Mouse (Mus musculus) testis, postnatal 14 days (tissue): Measurements from ENCODE around the gene Olfr64.

Experiments used
- DNase-seq: peaks from one replicate; pipeline ENCODE4 v3.0.0; 2021; ENCODE audit warnings: low spot score

Gene Olfr64

DNA sequence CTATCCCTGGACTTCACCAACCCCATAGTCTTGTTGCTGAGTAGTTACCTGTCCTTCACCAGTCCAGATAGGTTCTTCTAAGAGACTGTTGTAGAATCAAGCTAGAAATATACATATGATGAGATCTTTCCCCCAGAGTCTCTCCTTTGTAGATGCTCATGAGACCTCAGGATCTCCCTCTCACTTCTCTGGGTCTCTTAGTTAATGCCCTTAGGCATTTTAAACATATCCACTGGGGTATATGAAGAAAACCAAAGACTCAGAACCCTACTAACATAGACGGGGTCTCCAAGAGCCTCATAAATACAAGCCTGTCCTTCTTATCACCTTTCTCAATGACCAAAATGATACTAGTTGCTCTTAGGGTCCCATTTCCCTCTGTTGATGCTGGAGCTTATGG is at the start of gene Olfr64:
TSS of gene Olfr64 (minus strand) at position 101 of the 400 bp plus-strand sequence.
- no peak for DNase-seq

DNA sequence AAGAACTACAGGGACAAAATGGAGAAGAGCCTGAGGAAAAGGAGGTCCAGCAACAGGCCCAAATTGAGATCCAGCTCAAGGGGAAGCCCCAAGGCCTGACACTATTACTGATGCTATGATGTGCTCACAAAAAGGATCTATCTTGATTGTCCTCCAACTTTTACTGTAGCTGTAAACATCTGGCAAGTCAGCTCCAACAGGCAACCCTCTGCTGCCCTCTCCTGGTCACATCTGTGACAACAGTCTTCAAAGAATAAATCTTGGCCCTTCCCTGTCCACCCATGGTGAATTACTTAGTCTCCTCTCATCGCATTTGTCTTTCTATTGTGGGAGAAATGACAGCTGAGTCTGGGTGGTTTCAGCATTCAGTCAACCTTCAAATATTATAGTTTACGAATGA is 48.4 kb upstream of the Olfr64 start:
- DNase-seq = no peak

DNA sequence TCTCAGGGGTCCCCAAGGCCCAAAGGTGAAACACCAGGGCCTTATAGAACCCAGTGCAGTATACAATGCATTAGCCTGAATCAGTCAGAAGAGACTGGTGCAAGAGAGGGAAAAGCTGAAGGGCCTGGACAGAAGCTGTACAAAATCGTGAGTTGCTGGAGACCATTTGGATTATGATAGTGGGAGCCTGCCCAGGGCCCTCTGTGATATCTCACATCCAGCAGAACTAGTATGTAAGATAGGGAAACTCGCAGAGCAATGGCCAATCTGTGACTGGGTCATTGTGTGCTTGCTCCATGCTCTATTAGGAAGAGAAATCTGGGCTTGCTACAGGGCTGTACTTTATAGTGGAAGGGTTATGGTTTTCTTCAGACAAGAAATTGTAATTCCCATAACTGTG is 40.0 kb upstream of the Olfr64 start, which contains the start of gene Olfr632:
TSS of gene Olfr632 (plus strand) at position 84 of the 400 bp plus-strand sequence.
- no peak for DNase-seq

DNA sequence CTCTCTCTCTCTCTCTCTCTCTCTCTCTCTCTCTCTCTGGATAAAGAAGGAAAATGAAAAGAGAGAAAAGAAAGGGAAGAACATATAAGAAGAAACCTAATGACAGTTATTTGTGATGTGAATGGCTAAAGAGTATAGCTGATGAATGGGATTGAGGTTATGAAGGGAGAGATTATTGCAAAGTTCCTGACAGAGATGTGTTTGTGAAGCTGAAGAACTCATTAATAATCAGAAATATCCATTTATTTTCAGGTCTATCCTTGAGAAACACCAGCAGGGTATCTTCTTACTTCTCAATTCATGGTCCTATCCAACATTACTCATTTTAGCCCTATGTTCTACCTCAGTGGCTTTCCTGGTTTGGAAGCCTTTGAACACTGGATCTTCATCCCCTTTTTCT is 34.2 kb upstream of the Olfr64 start, which contains the start of gene Olfr631:
TSS of gene Olfr631 (plus strand) at position 301 of the 400 bp plus-strand sequence.
- DNase-seq = no peak

DNA sequence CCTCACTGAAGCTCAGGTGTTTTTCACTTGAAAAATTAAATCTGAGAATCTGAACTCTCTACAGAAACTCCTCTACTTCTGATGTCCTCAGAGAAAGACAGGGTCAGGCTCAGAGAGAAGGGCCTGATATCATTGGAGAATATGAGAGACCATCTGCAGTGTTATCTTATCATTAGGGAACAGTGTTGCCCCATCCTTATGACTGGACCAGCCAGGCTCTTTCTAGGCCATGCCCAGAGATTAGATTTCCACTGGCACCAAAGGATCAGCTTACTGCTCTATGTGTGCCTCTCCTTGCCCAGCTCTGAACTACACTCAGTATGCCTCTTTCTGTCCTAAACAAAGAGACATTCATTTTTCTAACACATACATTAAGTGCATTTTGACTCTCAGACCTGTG is 21.1 kb upstream of the Olfr64 start:
- DNase-seq = no peak

DNA sequence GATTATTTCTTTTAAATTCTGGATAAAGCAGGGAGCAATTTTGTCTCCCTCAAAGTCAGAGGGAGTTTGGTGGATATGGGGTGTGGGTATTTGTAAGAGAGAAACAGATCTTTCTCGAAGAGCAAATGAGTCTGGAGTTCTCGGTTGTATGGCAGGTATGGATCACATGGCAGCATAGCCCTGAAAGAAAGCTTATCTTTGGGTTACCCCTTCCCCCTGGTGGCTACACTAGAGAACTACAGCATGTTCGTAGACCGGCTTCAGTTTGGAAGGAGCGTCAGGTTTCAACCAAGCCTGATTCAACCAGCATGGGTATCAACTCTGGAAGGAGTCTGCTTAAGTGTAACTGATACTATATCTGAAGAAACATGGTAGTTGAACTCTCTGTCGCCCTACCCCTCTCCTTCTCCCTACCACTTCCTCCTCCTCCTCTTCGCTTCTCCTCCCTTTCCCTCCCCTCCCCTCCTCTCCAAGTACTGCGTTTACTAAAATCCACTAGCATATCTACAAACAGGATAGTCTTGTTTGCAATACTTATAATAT is 18.8 kb upstream of the Olfr64 start:
- no peak for DNase-seq

DNA sequence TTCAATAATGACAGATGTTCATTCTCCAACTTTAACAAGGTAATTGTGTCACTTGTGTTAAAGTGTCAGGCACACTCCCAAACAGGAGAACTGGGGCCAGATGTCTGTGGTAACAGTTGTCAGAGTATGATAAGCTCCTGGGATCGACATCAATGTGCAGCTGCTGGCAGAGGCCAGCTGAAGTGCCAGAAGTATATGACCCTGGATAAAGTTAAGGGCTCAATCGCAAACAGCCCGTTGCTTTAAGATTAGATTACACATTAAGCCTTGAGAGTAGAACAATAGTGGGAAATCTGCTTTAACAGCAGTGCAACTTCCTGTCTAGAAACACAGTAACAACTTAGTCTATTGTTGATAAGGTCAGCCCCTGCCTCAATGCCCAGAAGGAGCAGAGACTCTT is 15.8 kb upstream of the Olfr64 start:
- no peak for DNase-seq

DNA sequence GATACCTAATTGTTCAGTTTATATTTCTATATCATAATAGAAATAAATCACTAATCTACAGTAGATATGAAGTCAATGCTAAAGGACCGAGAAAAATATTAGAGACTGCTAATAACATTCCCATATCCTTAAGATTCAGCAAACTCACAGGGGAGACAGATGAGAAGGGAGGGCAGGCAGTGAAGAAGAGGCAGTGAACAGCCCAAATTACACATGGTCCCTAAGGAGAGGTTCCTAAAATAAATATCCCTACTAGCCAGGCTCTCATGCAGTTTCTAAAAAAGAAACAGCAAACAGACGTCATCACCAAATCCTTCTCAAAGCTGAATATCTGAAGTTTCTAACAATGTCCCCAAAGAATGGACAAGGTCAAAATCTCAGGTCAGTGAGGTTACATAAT is 8.9 kb upstream of the Olfr64 start, which contains the start of gene Olfr65:
TSS of gene Olfr65 (plus strand) at position 301 of the 400 bp plus-strand sequence.
- DNase-seq = no peak

DNA sequence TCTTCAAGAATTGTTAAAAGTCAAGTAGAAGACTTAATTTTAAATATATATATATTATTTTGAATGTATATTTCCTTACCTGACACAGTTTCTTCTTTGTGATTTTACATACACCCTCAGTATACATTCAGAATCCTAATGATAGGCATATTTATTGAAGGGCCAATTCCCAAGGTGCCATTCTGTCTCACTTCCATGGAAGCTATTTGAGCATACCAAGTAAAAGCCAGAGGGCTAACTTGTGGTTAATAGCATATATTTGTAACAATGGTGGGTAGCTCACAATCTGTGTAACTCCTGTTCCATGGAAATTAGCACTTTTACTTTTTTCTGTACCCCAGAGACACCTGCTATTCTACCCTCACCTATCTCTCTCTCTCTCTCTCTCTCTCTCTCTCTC is 8.1 kb downstream of the Olfr64 start, which contains the start of gene Olfr66:
TSS of gene Olfr66 (minus strand) at position 101 of the 400 bp plus-strand sequence.
- no peak for DNase-seq

DNA sequence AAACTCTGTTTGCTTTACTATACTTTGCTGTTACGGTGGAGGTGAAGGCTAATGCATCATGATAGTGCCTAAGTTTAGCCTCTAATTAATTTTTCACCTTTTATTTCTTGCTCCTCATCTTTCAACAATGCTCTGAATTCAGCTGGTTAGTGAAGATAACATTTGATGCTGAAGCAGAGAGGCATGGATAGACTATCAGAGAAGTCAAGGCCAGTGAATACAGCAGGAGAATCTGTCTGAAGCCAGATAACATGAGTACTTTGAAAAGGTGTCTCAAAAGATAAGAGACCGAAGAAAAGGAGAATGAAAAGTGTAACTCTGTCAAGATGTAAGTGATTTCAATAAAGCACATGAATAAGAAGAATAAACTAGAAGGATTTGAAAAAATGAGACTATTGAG is 17.2 kb downstream of the Olfr64 start:
- DNase-seq = no peak

DNA sequence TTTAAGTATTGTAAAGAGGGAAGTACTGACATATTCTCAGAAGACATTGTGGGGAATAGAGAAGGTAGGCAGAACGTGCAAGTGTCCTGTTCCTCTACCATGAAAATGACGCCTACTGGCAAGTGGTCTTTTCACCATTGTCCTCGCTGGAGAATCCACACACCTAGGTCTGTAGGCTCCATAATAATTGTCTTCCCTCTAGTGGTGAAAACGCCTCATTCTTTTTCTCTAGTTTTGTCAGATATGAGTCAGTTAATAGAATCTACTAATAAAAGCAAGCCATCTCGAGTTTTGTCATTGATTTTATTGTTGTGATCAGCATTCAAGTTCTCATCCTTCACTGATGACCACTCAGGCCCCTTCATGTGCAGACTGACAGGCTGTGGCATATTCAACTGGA is 19.8 kb downstream of the Olfr64 start:
- no peak for DNase-seq

DNA sequence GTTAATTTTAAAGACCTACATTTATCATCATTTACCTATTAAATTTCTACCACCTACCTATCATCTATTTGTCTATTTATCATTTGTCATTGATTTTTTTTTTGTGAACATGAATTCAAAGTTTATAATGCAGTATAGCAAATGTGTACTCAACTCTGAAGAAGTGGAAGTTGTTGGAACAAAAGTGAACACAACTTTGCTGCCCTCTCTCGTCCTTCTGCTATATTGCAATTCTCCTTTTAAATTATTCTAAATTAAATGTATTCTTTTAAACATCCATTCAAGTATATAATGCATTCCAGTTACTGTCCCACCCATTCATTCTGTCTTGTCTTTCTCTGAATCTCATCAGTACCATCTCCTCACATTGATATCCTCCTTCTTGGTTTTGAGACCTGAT is 21.2 kb downstream of the Olfr64 start:
- DNase-seq = no peak

DNA sequence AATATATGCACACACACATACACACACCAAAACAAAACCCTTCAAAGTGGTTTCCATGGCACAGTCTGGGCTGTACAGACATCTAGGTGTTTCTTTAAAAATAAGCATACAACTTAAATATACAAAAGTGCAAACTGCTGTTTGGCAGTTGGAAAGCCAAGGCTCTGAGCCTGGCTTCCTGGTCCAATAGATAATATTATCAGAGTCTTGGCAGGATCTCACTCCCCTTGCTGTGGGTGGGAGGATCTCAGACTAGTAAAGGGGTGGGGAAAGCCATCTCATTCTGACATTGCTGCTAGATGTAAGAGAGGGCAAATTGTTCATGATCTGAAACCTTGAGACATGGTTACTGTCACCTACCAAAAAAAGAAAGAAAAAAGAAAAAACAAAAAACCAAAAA is 23.6 kb downstream of the Olfr64 start:
- no peak for DNase-seq

DNA sequence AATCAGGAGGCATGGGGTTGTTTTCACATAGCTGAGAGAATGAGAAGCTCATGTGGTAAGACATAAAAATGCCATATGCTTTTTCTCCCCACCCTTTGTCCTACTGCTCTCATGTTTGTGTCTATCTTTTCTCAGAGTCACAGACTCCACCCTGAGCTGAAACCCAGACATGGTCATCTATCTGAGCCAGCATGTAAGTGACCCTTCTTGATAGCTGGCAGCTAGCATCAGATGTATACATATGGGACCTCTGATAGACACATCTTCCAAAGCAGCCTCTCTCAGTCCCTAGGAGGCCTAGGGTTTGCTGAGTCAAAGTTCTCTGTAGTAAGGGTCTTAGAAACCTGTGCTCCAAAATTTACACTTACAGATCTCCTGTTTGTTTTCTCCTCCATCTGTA is 28.6 kb downstream of the Olfr64 start:
- DNase-seq = no peak

DNA sequence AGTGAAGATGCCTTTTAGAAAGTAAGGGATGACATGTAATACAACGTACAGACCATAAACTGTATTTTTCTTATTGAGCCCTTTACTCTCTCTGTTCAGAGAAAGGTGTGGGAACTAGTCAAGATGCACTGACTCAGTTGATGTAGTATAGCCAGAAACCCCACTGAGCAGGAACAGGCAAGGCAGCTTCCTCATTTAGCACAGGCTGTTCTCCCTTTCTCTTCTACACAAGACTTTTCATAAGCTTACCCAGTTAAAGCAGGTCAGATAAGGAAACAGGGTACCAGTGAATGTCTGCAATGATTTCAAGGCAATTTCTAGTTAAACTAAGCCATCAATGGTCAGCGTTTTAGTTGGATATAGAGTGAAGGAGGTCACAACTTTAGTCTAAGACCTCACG is 32.8 kb downstream of the Olfr64 start:
- DNase-seq = no peak

DNA sequence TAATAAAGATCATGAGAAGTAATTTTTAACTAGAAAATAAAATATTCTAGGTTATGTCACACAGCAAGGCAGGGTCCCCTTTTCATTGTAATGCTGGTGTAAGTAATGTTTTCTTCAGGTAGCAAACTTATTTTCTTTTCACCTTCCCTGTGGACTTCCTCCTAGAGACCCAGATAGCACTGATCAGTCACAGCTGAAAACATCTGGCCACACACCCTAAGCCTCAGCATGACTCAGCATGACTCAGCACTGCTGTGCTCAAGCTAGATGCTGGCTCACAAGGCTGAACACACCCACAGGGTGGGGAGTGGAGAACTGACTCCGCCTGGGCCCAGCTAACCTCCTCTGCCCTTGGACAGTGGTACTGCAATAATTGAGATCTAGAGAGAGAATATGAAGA is 33.4 kb downstream of the Olfr64 start:
- DNase-seq = peak; percentile 5

DNA sequence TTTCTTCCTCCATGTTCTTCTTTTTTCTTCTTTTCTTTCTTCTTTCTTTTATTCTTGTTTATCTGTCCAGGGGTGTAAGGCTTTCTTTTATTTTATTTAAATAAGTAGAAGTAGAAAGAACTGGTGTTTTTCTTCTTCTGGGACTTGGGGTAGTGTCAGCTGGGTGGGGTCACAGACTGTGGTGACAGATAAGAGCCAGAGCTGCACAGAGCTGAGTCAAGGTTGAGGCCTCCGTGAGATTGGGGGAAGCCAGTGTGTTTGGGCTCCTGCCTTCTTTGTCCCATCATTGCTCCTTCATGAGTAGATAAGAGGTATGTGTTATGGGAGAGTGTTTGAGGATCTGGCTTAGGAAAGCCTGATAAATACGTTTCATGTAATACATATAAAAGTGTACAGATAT is 35.2 kb downstream of the Olfr64 start:
- no peak for DNase-seq

DNA sequence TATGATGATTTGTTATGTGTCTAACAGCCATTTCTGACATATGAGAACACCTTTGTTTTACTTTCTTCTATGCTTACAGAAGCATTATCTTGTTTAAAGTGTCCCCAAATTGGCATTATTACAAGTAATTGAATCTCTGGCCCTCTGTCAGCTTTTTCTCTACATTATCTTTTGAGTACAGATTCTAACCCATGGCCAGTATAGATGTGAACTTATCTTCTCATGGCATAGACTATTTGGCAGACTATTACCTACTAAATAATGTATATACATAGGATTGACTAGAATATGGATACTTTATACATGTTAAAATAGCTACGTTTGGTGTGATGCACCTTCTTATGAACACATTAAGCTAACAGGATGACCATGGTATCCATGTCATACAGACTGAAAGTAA is 39.6 kb downstream of the Olfr64 start:
- no peak for DNase-seq

DNA sequence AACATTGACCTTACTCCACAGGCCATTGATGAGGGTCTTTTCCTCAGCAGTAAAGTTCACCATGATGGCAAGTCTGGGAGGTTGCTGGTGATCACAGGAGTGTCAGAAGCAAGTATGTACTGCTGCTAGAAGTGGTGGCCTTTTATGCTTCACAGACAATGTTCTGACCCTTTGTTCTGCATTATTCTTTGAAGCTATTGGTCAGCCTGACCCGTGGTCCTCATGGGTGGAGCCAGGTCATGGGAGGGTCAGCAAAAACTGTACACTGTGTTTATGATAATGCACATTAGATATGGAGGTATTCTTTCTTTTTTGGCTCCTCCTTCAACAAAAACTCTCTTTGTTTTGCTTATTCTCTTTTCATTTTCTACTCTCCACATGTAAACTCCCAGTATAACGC is 41.2 kb downstream of the Olfr64 start, which contains the start of gene Hbb-y:
TSS of gene Hbb-y (minus strand) at position 127 of the 400 bp plus-strand sequence.
- DNase-seq = no peak

DNA sequence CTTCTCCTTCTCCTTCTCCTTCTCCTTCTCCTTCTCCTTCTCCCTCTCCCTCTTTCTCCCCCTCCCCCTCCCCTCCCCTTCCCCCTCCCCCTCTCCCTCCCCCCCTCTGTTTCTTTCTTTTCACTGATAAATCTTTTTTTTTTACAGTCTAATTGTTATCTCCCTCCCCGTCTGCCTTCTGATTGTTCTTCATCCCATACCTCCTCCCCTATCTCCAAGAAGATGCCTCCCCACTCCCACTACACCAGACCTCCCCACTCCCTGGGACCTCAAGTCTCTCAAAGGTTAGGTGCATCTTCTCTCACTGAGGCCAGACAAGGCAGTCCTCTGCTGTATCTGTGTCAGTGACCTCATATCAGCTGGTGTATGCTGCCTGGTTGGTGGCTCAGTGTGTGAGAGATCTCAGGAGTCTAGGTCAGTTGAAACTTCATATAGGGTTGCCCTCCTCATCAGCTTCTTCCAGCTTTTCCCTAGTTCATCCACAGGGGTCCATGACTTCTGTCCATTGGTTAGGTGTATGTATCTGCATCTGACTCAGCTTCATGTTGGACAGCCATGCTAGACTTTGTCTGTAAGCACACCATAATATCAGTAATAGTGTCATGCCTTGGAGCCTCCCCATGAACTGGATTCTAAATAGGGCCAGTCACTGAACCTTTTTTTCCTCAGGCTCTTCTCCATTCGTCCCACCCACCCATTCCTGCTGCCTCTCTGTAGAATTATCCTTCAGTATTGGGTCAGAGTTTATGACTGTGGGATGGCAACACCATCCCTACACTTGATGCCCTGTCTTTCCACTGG is 49.6 kb downstream of the Olfr64 start:
- DNase-seq = no peak

DNA sequence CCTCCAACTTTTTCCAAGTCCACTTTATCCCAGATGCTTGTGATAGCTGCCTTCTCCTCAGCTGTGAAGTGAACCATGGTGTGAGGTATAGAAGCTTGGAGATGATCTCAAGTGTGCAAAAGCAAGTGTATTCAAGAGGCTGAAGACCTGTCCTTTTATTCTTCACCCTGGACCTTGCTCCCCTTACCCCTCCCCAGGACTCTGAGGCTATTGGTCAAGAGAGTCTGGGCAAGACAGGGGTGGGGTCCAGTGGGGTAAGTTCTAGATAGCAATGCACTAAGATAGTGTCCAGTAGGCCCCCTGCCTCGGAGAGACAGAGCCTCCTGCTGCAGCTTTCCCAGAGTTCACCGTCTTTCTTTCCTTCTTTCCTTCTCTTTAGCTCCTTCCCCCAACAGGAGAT is 51.3 kb downstream of the Olfr64 start, which contains the start of gene Hbb-bh1:
TSS of gene Hbb-bh1 (minus strand) at position 131 of the 400 bp plus-strand sequence.
- no peak for DNase-seq

DNA sequence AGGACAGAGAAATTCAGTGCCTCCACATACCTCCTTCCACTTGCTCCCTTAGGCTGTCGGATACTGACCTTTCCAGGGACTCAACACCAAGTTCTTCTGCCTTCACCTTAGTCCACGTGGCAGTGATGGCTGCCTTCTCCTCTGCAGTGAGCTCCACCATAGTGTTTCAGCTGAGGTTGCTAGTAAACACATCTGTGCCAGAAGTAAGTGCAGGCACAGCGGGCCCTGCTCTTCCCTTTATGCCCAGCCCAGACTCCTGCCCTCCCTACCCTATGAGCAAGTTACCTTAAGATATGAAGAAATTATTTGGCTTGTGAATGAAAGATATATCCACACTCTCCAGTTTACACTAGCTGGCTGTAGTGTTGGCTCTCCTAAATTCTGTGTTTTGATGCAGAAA is 54.0 kb downstream of the Olfr64 start, which contains the start of gene Hbb-bh2:
TSS of gene Hbb-bh2 (minus strand) at position 253 of the 400 bp plus-strand sequence.
- no peak for DNase-seq
